Mouse (Mus musculus): ENCODE results near the gene Fam222b. TPM values are rescaled to one million over a fixed set of nuclear protein-coding genes. Genes with fewer than 3 reads are reported as not detected.
A peak's percentile ranks its signal among the peaks of the same experiment; 100 is the strongest.

Gene Fam222b
- polyA plus RNA-seq, 1 experiment from 2014 or later = 10.6 TPM

DNA sequence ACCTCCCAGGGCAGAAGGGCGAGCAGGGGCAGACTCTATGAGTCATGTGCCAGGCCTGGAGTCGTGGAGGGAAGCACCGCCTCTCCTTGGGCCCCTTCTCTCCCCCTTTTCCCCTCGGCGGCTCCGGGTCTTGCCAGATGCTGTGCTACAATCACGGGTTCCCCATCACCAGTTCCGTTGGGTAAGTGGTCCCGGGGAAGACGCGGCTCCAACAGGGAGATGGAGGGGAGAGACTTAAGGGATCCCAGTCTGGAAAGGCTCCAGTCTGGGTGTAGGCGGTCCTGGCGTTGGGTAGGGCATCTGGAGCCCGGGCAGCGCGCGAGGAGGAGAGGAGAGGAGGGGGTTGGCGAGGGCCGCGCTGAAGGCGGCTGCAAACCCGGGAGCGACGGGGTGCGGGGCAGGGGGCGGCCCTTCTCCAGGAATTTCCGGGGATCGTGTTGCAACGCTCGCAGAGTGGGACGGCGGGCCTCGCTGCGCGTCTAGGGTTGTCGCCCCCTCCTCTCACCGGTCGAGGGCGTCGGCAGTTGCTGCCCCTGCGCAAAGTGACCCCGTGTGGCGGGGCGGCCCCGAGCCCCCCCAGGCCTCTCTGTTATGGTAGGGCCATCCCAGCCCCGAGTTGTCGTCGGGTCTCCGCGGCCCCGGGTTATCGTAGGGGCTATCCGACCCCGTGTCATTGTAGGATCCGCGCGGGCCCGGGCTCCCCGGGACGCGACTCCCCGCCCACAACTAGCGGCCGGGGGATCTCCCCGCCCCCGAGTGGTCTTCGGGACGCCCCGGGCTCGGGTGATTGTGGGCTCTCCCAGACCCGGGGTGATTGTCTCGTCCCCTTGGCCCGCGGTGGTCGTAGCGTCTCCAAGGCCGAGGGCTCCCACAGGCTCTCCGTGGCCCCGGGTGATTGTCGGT lies 94.1 kb downstream of the Fam222b start, which contains the start of gene Rab34:
TSS of gene Rab34 (plus strand) at position 100 of the 903 bp plus-strand sequence.
- no peak for TF ChIP-seq CTCF (IDR thresholded peaks at IDR 0.05; ENCODE audit: low read depth)
- Histone ChIP-seq H3K4me2 (replicated peaks; ENCODE audit: low read depth) (peak within 1 kb of the TSS; percentile 94), H3K36me3 (ENCODE audit: control insufficient read depth, insufficient read depth) (no peaks in the 10 kb centered on the region), H3K4me3 (ENCODE audit: low read depth, low read length) (peak within 1 kb of the TSS; percentile 68), H3K9me3 (ENCODE audit: control insufficient read depth) (no peaks in the 10 kb centered on the region), H3K27me3 (replicated peaks; ENCODE audit: control insufficient read depth, insufficient read depth, low read length) (peaks cover 3% of the 10 kb centered on the region; the same call in 1 of the 2 replicates), H3K4me1 (replicated peaks; ENCODE audit: control insufficient read depth, insufficient read depth, low read length) (peaks cover 5% of the 10 kb centered on the region; the same call in 1 of the 2 replicates), H3K27ac (ENCODE audit: low read depth, low read length) (peak within 1 kb of the TSS; percentile 85), H3K9ac (ENCODE audit: low read depth, low read length) (peak within 1 kb of the TSS; percentile 78)
- peak; percentile 39 for ATAC-seq
- 1% methylated on average over 71 of the region's 80 CpGs for WGBS

GRCm38 (mm10) chr11:78189234-78190040 lies 95.0 kb downstream of the Fam222b start:
- peak; percentile 31 for ATAC-seq
- peak overlapping the region; percentile 94 for H3K4me2 ChIP-seq (replicated peaks; ENCODE audit: low read depth)
- peak overlapping the region; percentile 68 for H3K4me3 ChIP-seq (ENCODE audit: low read depth, low read length)
- H3K9ac ChIP-seq (ENCODE audit: low read depth, low read length) = peak overlapping the region; percentile 78
- 1% methylated on average over 38 of the region's 42 CpGs for WGBS
- peaks cover 3% of the 10 kb centered on the region; the same call in 1 of the 2 replicates for H3K27me3 ChIP-seq (replicated peaks; ENCODE audit: control insufficient read depth, insufficient read depth, low read length)
- no peaks in the 10 kb centered on the region for H3K36me3 ChIP-seq (ENCODE audit: control insufficient read depth, insufficient read depth)
- no peak for TF ChIP-seq CTCF (IDR thresholded peaks at IDR 0.05; ENCODE audit: low read depth)
- peaks cover 5% of the 10 kb centered on the region; the same call in 1 of the 2 replicates for H3K4me1 ChIP-seq (replicated peaks; ENCODE audit: control insufficient read depth, insufficient read depth, low read length)
- H3K9me3 ChIP-seq (ENCODE audit: control insufficient read depth) = no peaks in the 10 kb centered on the region
- H3K27ac ChIP-seq (ENCODE audit: low read depth, low read length) = peak overlapping the region; percentile 85

DNA sequence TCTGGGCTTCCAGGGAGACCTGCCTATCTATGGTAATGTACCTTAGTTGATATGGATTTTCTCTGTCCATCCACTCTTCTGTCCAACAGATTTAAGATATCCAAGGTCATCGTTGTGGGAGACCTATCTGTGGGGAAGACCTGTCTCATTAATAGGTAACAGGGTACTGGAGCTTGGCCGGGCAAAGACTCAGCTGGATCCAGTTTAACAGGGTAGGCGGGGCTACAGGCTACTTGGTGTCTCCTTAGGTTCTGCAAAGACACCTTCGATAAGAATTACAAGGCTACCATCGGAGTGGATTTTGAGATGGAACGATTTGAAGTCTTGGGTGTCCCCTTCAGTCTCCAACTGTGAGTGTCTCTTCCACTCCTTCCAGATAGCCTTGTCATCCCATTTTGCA lies 95.6 kb downstream of the Fam222b start:
- Histone ChIP-seq H3K9me3 (ENCODE audit: control insufficient read depth) (no peaks in the 10 kb centered on the region), H3K4me1 (replicated peaks; ENCODE audit: control insufficient read depth, insufficient read depth, low read length) (peaks cover 7% of the 10 kb centered on the region; the same call in 1 of the 2 replicates), H3K9ac (ENCODE audit: low read depth, low read length) (no peak overlapping the region), H3K27ac (ENCODE audit: low read depth, low read length) (no peak overlapping the region), H3K36me3 (ENCODE audit: control insufficient read depth, insufficient read depth) (no peaks in the 10 kb centered on the region), H3K4me2 (replicated peaks; ENCODE audit: low read depth) (peak overlapping the region; percentile 94), H3K27me3 (replicated peaks; ENCODE audit: control insufficient read depth, insufficient read depth, low read length) (peaks cover 3% of the 10 kb centered on the region; the same call in 1 of the 2 replicates), H3K4me3 (ENCODE audit: low read depth, low read length) (peak overlapping the region; percentile 68)
- TF ChIP-seq CTCF (IDR thresholded peaks at IDR 0.05; ENCODE audit: low read depth) = no peak
- WGBS = 40% methylated on average over 6 of the region's 6 CpGs
- no peak for ATAC-seq

- peaks cover 7% of the 10 kb centered on the region; the same call in 1 of the 2 replicates for H3K4me1 ChIP-seq (replicated peaks; ENCODE audit: control insufficient read depth, insufficient read depth, low read length)
- peak within 1 kb of the TSS; percentile 57 for H3K4me3 ChIP-seq (ENCODE audit: low read depth, low read length)
- no peak within 1 kb of the TSS for H3K27ac ChIP-seq (ENCODE audit: low read depth, low read length)
- peaks cover 3% of the 10 kb centered on the region; the same call in 1 of the 2 replicates for H3K27me3 ChIP-seq (replicated peaks; ENCODE audit: control insufficient read depth, insufficient read depth, low read length)
- no peaks in the 10 kb centered on the region for H3K36me3 ChIP-seq (ENCODE audit: control insufficient read depth, insufficient read depth)
- 50% methylated on average over 1 of the region's 1 CpGs for WGBS
- no peak for ATAC-seq
- H3K9me3 ChIP-seq (ENCODE audit: control insufficient read depth) = no peaks in the 10 kb centered on the region
- H3K4me2 ChIP-seq (replicated peaks; ENCODE audit: low read depth) = peak within 1 kb of the TSS; percentile 85
- no peak for TF ChIP-seq CTCF (IDR thresholded peaks at IDR 0.05; ENCODE audit: low read depth)
- H3K9ac ChIP-seq (ENCODE audit: low read depth, low read length) = no peak within 1 kb of the TSS
Observed at GRCm38 (mm10) chr11:78193113-78193512, 98.7 kb downstream of the Fam222b start, which contains the start of gene Proca1. Proca1 (plus strand) TSS chr11:78193392.

- Histone ChIP-seq H3K4me1 (replicated peaks; ENCODE audit: control insufficient read depth, insufficient read depth, low read length) (peaks cover 7% of the 10 kb centered on the region; the same call in 1 of the 2 replicates), H3K27ac (ENCODE audit: low read depth, low read length) (no peak overlapping the region), H3K9me3 (ENCODE audit: control insufficient read depth) (no peaks in the 10 kb centered on the region), H3K4me3 (ENCODE audit: low read depth, low read length) (peak overlapping the region; percentile 57), H3K9ac (ENCODE audit: low read depth, low read length) (peak overlapping the region; percentile 38; the same call in 1 of the 2 replicates), H3K4me2 (replicated peaks; ENCODE audit: low read depth) (peak overlapping the region; percentile 85), H3K27me3 (replicated peaks; ENCODE audit: control insufficient read depth, insufficient read depth, low read length) (peaks cover 3% of the 10 kb centered on the region; the same call in 1 of the 2 replicates), H3K36me3 (ENCODE audit: control insufficient read depth, insufficient read depth) (no peaks in the 10 kb centered on the region)
- TF ChIP-seq CTCF (IDR thresholded peaks at IDR 0.05; ENCODE audit: low read depth) = no peak
- ATAC-seq = peak; percentile 59
- 3% methylated on average over 30 of the region's 30 CpGs for WGBS
Observed at GRCm38 (mm10) chr11:78194411-78195100, 100.1 kb downstream of the Fam222b start.

Data from intestine, postnatal 0 days (tissue).